Mouse (Mus musculus): ENCODE data around the gene Sp1.
A peak's percentile ranks its signal among the peaks of the same experiment; 100 is the strongest.

DNA sequence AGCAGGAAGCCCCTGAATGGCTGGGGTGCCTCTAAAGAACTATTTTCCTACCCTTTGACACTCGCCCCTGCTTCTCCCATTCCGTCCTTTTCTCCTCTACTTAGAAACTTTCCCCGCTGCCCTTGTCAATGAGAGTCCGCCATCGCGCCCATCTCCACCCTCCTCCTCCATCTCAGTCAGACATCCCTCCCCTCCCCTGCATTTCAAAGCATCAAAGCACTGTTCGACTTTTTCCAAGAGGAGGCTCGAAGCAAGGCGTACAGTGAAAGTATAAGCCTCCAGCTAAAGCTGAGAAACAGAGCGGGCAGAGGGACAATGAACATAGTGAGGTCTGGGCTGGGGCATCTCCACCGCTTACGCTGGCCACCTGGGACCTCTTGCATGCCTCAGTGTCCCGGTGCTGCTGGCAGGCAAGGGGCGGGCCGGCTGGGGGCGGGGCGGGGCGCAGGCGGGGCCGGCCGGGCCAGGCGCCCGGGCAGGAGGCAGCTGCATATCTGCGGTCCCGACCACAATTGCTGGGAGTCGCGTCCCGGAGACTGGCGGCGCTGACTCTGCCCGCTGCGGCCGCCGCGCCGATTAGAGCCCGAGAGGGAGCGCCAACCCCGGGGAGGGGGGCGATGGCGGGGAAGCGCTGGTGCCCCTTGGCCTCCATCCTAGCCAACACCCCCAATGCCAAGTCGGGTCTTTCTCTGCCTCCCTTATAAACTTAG is 29.3 kb upstream of the Sp1 start:
- TF ChIP-seq POLR2A (IDR thresholded peaks at IDR 0.05; ENCODE audit: low read depth, low read length) (peak; percentile 83), CTCF (IDR thresholded peaks at IDR 0.05; ENCODE audit: borderline replicate concordance, insufficient read depth, low read length) (no peak)
